Mouse (Mus musculus): ENCODE results near the gene Wbp4.
"Not testable (repeated sequence)": the region's sequence is repeated elsewhere in the genome, so short reads cannot be mapped to it uniquely, and the experiment has no call there.

Wbp4 gene

GRCm38 (mm10) chr14:79481339-79482151 lies at the start of gene Wbp4:
Gene Wbp4 (minus strand): TSS chr14:79481520.
- peak; percentile 95 to 97 for DNase-seq

GRCm38 (mm10) chr14:79530761-79531160 lies 49.4 kb upstream of the Wbp4 start:
- DNase-seq, result peak in 1 of 2 experiments; percentile 38

GRCm38 (mm10) chr14:79529581-79530554 lies 48.5 kb upstream of the Wbp4 start:
- DNase-seq, result peak; percentile 65

GRCm38 (mm10) chr14:79527704-79528103 lies 46.4 kb upstream of the Wbp4 start:
- DNase-seq, result no peak

- DNase-seq, result not testable (repeated sequence)
These were observed 44.8 kb upstream of the Wbp4 start for GRCm38 (mm10) chr14:79526106-79526505.

GRCm38 (mm10) chr14:79522387-79522786 lies 41.1 kb upstream of the Wbp4 start:
- DNase-seq, result peak in 1 of 2 experiments; percentile 52

GRCm38 (mm10) chr14:79521471-79522117 lies 40.3 kb upstream of the Wbp4 start:
- DNase-seq, result peak in 1 of 2 experiments; percentile 45

- peak in 1 of 2 experiments; percentile 38 for DNase-seq
These were observed 39.7 kb upstream of the Wbp4 start for GRCm38 (mm10) chr14:79521056-79521455.

GRCm38 (mm10) chr14:79520612-79521011 lies 39.3 kb upstream of the Wbp4 start:
- DNase-seq, result no peak

- DNase-seq, result no peak
These were observed 38.3 kb upstream of the Wbp4 start for GRCm38 (mm10) chr14:79519663-79519975.

GRCm38 (mm10) chr14:79518761-79519662 lies 37.7 kb upstream of the Wbp4 start:
- DNase-seq, result peak in 1 of 2 experiments; percentile 41

- DNase-seq, result no peak
These were observed 36.8 kb upstream of the Wbp4 start for GRCm38 (mm10) chr14:79518123-79518522.

- DNase-seq, result no peak
These were observed 35.9 kb upstream of the Wbp4 start for GRCm38 (mm10) chr14:79517185-79517740.

GRCm38 (mm10) chr14:79516751-79517150 lies 35.4 kb upstream of the Wbp4 start:
- DNase-seq, result peak in 1 of 2 experiments; percentile 37

GRCm38 (mm10) chr14:79516243-79516610 lies 34.9 kb upstream of the Wbp4 start:
- DNase-seq, result peak in 1 of 2 experiments; percentile 45

GRCm38 (mm10) chr14:79515511-79516242 lies 34.4 kb upstream of the Wbp4 start:
- DNase-seq, result peak; percentile 79 to 87

- DNase-seq, result no peak
These were observed 33.8 kb upstream of the Wbp4 start for GRCm38 (mm10) chr14:79515100-79515499.

GRCm38 (mm10) chr14:79513951-79514350 lies 32.6 kb upstream of the Wbp4 start:
- DNase-seq, result peak; percentile 47 to 56

GRCm38 (mm10) chr14:79511521-79511920 lies 30.2 kb upstream of the Wbp4 start:
- peak; percentile 35 to 55 for DNase-seq

GRCm38 (mm10) chr14:79508662-79509305 lies 27.5 kb upstream of the Wbp4 start:
- DNase-seq, result no peak
